Mouse (Mus musculus): ENCODE data around the gene E330009J07Rik.

The E330009J07Rik gene

DNA sequence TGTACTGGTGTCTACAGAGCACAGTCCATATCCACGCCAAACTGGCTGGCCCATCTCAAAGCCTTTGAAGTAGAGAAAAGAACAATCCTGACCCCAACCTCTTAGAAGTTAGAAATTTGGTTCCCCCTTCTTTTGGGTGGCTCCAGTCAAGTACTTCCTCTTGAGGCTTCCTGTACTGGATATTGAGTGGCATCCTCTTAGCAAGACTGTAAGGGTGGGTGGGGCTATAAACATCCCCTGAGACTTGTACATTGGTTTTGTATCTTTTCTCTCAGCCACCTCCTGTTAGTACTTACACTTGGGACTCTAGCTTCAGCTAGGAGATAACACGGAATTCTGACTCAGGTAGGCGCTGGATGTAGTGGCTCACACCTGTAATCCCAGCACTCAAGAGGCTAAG lies 5.7 kb downstream of the E330009J07Rik start:
- no peak for DNase-seq (ENCODE audit: low read depth in 1 of 2, low spot score in 2 of 2)

GRCm38 (mm10) chr6:40429521-40429931 lies 6.4 kb downstream of the E330009J07Rik start:
- DNase-seq (ENCODE audit: low read depth in 1 of 2, low spot score in 2 of 2) = no peak

- DNase-seq (ENCODE audit: low read depth in 1 of 2, low spot score in 2 of 2) = no peak
Measured at GRCm38 (mm10) chr6:40428696-40429095, 7.2 kb downstream of the E330009J07Rik start.

GRCm38 (mm10) chr6:40427441-40427840 lies 8.5 kb downstream of the E330009J07Rik start:
- DNase-seq (ENCODE audit: low read depth in 1 of 2, low spot score in 2 of 2) = no peak

- no peak for DNase-seq (ENCODE audit: low read depth in 1 of 2, low spot score in 2 of 2)
Measured at GRCm38 (mm10) chr6:40423774-40424173, 12.2 kb downstream of the E330009J07Rik start.

GRCm38 (mm10) chr6:40423013-40423412 lies 12.9 kb downstream of the E330009J07Rik start:
- no peak for DNase-seq (ENCODE audit: low read depth in 1 of 2, low spot score in 2 of 2)

DNA sequence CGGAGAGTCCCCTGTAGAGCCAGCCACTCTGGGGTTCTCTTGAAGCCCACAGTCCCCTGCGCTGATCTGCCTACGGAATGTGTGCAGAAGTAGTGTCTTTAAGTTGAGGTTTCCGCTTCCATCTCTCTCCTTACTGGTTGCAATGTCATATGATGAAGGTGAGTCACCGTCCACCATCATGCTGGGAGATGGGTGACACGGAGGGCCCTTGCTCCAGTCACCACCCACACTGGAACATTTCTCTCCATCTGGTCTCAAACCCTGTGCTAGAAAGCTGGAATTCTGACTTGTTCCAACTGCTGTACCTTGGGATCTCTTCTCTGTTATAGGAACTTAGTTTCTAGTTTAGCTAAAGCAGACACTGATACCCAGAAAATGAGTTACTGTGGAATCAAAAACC lies 14.8 kb downstream of the E330009J07Rik start:
- DNase-seq (ENCODE audit: low read depth in 1 of 2, low spot score in 2 of 2) = no peak

DNA sequence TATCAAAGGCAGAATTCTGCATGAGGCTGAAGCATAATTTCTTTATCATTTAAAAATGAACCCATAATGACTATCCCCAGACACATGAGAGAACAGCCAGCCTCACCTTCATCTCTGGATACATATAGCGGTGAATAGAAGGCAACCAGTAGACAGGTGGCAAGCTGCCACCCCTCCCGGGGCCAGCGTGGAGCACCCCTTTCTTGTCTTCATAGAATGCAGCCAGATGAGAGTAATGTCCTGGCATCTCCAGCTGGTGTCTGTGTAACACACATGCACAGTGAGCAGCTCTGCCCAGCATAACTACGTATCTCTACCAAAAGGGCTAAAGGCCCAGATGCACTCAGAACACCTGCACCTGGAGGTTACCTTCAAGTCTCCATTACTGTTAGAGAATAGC lies 17.5 kb downstream of the E330009J07Rik start:
- no peak for DNase-seq (ENCODE audit: low read depth in 1 of 2, low spot score in 2 of 2)

GRCm38 (mm10) chr6:40415799-40416198 lies 20.1 kb downstream of the E330009J07Rik start:
- DNase-seq (ENCODE audit: low read depth in 1 of 2, low spot score in 2 of 2) = no peak

- DNase-seq (ENCODE audit: low read depth in 1 of 2, low spot score in 2 of 2) = no peak
Measured at GRCm38 (mm10) chr6:40413565-40413964, 22.4 kb downstream of the E330009J07Rik start.

GRCm38 (mm10) chr6:40413046-40413445 lies 22.9 kb downstream of the E330009J07Rik start:
- no peak for DNase-seq (ENCODE audit: low read depth in 1 of 2, low spot score in 2 of 2)

DNA sequence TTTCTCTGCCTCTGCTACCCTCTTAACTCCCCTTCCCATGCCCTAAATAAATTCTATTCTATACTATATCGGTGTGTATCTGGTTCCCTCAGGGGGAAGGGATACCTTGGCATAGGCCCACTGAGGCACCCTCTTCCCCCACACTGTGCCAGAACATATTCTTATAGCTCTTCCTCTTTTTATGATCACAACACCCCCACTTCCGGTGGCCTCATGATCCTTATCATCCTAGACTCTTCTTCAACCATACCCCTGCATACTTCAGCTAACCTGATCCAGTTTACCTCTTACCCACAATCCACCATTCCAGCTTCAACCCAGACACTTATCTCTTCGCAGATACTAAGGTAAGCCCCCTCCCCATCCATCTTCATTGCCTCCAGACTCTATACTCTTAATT lies 24.9 kb downstream of the E330009J07Rik start:
- no peak for DNase-seq (ENCODE audit: low read depth in 1 of 2, low spot score in 2 of 2)

GRCm38 (mm10) chr6:40403640-40404285 lies 32.2 kb downstream of the E330009J07Rik start:
- no peak for DNase-seq (ENCODE audit: low read depth in 1 of 2, low spot score in 2 of 2)

GRCm38 (mm10) chr6:40402031-40402430 lies 33.9 kb downstream of the E330009J07Rik start:
- DNase-seq (ENCODE audit: low read depth in 1 of 2, low spot score in 2 of 2) = no peak

DNA sequence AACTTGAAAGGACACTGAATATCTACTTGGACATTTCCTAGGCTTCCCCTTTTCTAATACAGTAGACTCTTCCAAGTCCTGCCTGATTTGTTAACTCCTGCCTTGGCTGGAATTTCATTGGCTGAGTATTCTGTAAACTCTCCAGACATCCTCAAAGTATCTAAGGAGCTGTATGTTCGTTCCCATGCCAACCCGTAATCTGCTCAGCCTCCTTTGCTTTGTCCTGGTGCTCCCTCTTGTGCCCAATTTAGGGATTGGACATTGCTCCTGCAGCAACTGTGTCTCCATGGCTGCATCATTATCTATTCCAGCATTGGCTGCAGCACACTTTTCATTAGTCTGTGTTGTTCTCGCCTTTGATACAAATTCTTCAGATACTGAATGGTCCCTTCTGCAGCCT lies 42.7 kb downstream of the E330009J07Rik start:
- DNase-seq (ENCODE audit: low read depth in 1 of 2, low spot score in 2 of 2) = no peak

GRCm38 (mm10) chr6:40390975-40391374 lies 45.0 kb downstream of the E330009J07Rik start:
- DNase-seq (ENCODE audit: low read depth in 1 of 2, low spot score in 2 of 2) = no peak

DNA sequence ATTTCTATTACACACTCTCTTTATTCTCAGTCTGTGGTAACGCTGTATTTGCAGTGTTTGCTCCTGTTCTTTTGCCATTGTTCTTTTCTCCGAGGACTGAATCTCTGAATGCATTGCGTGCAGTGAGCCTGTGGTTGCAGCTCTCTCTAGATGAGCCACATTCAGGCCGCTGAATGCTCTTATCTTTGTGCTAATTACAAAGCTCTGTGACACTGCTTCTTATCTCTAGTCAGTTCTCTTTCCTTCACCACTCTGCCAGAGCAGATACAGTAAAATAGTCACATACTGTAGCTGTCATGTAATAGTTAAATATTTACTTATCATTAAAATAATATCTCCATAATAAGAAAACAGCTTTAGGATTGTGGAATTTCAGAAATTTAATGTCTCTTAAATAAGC lies 47.3 kb downstream of the E330009J07Rik start:
- DNase-seq (ENCODE audit: low read depth in 1 of 2, low spot score in 2 of 2) = no peak

GRCm38 (mm10) chr6:40385682-40386081 lies 50.3 kb downstream of the E330009J07Rik start:
- DNase-seq (ENCODE audit: low read depth in 1 of 2, low spot score in 2 of 2) = no peak

DNA sequence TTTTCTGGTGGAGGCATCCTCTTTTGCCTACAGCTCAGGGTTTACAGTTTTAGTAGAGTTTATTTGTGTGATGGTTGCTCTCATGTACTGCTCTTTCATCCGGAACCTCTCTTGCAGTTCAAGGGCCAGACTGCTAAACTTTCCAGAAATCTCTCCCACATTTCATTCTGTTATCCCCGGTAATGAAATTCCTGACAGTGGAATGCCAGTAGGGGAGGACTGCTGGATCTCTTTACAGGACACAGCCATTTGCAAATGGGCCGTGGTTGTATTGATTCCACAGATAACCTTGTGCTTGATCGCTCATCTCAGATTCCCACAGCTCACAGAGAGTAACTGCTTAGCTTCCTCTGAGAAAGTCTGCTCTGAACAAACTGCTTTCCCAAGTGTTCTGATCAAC lies 54.0 kb downstream of the E330009J07Rik start:
- DNase-seq (ENCODE audit: low read depth in 1 of 2, low spot score in 2 of 2) = no peak

- DNase-seq (ENCODE audit: low read depth in 1 of 2, low spot score in 2 of 2) = no peak
Measured at GRCm38 (mm10) chr6:40380181-40380580, 55.8 kb downstream of the E330009J07Rik start.

DNA sequence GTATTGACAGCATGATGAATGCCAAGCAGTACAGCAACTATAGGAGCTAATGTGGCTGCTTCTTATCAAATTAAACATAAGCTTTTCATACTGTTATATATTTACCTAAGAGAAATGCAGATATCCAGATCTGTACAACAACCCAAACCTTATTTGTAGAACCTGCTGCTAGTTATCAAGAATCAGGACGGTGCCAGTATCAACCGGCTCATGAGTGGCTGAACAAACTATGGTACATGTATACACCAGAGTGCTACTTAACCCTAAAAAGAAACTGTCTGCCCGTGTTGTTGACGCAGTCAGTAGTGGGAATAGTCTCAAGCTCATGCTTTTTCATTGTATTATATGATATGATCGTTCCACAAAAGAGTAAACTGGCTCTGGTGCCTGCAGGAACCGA lies 64.9 kb downstream of the E330009J07Rik start:
- DNase-seq (ENCODE audit: low read depth in 1 of 2, low spot score in 2 of 2) = no peak

DNA sequence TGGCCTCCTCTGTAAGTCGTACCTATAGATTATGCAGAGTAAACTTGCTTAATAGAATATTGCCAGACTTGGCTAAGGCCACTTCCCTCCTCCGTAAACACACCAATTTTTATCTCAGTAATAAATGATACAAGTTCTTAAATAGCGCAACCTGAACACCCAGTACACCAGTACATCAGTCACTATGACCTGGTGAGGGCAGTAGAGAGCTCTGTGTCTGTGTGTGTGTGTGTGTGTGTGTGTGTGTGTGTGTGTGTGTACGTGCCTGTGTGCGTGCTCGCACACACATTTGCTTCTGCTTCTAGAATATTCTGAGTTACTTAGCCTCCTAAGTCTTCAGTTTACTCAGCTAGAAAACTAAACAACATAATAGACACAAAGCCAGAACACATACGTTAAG lies 82.6 kb downstream of the E330009J07Rik start:
- no peak for DNase-seq (ENCODE audit: low read depth in 1 of 2, low spot score in 2 of 2)

Data from monocyte, adult 2 months (primary cell).